Mouse (Mus musculus): ENCODE measurements at regions not wholly inside any gene's neighbourhood (a gene's known extent, or its start where the extent isn't known, plus 50 kb on each side); places are given as distances from the start of the nearest gene placed in this dataset.

- Histone ChIP-seq H3K9me3 (no peaks in the 10 kb centered on the region), H3K4me1 (replicated peaks) (peaks cover 3% of the 10 kb centered on the region), H3K27ac (no peak overlapping the region), H3K27me3 (ENCODE audit: insufficient read depth, poor library complexity, severe bottlenecking) (no peaks in the 10 kb centered on the region), H3K4me3 (no peak overlapping the region), H3K36me3 (no peaks in the 10 kb centered on the region)
- WGBS, result 93% methylated on average over 12 of the region's 12 CpGs
- no peak for DNase-seq (ENCODE audit: low spot score)
Observed at GRCm38 (mm10) chr10:119064218-119064617, 175.6 kb downstream of the Cand1 start.

GRCm38 (mm10) chr10:119063209-119063699 lies 176.6 kb downstream of the Cand1 start:
- 83% methylated on average over 14 of the region's 14 CpGs for WGBS
- Histone ChIP-seq H3K27me3 (ENCODE audit: insufficient read depth, poor library complexity, severe bottlenecking) (no peaks in the 10 kb centered on the region), H3K36me3 (no peaks in the 10 kb centered on the region), H3K9me3 (no peaks in the 10 kb centered on the region), H3K4me3 (no peak overlapping the region), H3K4me1 (replicated peaks) (peaks cover 3% of the 10 kb centered on the region), H3K27ac (no peak overlapping the region)
- DNase-seq (ENCODE audit: low spot score), result no peak

GRCm38 (mm10) chr10:119061958-119062599 lies 177.8 kb downstream of the Cand1 start:
- Histone ChIP-seq H3K4me3 (no peak overlapping the region), H3K9me3 (no peaks in the 10 kb centered on the region), H3K36me3 (no peaks in the 10 kb centered on the region), H3K4me1 (replicated peaks) (peaks cover 3% of the 10 kb centered on the region), H3K27ac (no peak overlapping the region), H3K27me3 (ENCODE audit: insufficient read depth, poor library complexity, severe bottlenecking) (no peaks in the 10 kb centered on the region)
- 90% methylated on average over 13 of the region's 13 CpGs for WGBS
- no peak for DNase-seq (ENCODE audit: low spot score)

GRCm38 (mm10) chr10:119061349-119061850 lies 178.5 kb downstream of the Cand1 start:
- H3K27ac ChIP-seq, result no peak overlapping the region
- no peak overlapping the region for H3K4me3 ChIP-seq
- peaks cover 3% of the 10 kb centered on the region for H3K4me1 ChIP-seq (replicated peaks)
- H3K36me3 ChIP-seq, result no peaks in the 10 kb centered on the region
- no peak for DNase-seq (ENCODE audit: low spot score)
- 92% methylated on average over 8 of the region's 8 CpGs for WGBS
- no peaks in the 10 kb centered on the region for H3K9me3 ChIP-seq
- no peaks in the 10 kb centered on the region for H3K27me3 ChIP-seq (ENCODE audit: insufficient read depth, poor library complexity, severe bottlenecking)

- no peaks in the 10 kb centered on the region for H3K36me3 ChIP-seq
- H3K4me3 ChIP-seq, result no peak overlapping the region
- no peak overlapping the region for H3K27ac ChIP-seq
- no peaks in the 10 kb centered on the region for H3K9me3 ChIP-seq
- H3K27me3 ChIP-seq (ENCODE audit: insufficient read depth, poor library complexity, severe bottlenecking), result no peaks in the 10 kb centered on the region
- no peaks in the 10 kb centered on the region for H3K4me1 ChIP-seq (replicated peaks)
- no peak for DNase-seq (ENCODE audit: low spot score)
- WGBS, result 89% methylated on average over 10 of the region's 10 CpGs
Observed at GRCm38 (mm10) chr10:119058493-119059020, 181.3 kb downstream of the Cand1 start.

- no peak for DNase-seq (ENCODE audit: low spot score)
- H3K4me1 ChIP-seq (replicated peaks), result peaks cover 17% of the 10 kb centered on the region
- H3K4me3 ChIP-seq, result no peak overlapping the region
- WGBS, result 85% methylated on average over 13 of the region's 13 CpGs
- no peak overlapping the region for H3K27ac ChIP-seq
- H3K36me3 ChIP-seq, result no peaks in the 10 kb centered on the region
- H3K9me3 ChIP-seq, result no peaks in the 10 kb centered on the region
- H3K27me3 ChIP-seq (ENCODE audit: insufficient read depth, poor library complexity, severe bottlenecking), result no peaks in the 10 kb centered on the region
Observed at GRCm38 (mm10) chr10:119055199-119055785, 184.6 kb downstream of the Cand1 start.

GRCm38 (mm10) chr10:119054191-119055175 lies 184.5 kb upstream of the Dyrk2 start:
- no peaks in the 10 kb centered on the region for H3K9me3 ChIP-seq
- H3K27ac ChIP-seq, result no peak overlapping the region
- H3K4me3 ChIP-seq, result no peak overlapping the region
- peaks cover 17% of the 10 kb centered on the region for H3K4me1 ChIP-seq (replicated peaks)
- DNase-seq (ENCODE audit: low spot score), result no peak
- H3K27me3 ChIP-seq (ENCODE audit: insufficient read depth, poor library complexity, severe bottlenecking), result no peaks in the 10 kb centered on the region
- no peaks in the 10 kb centered on the region for H3K36me3 ChIP-seq
- WGBS, result 89% methylated on average over 22 of the region's 22 CpGs

GRCm38 (mm10) chr10:119052441-119053041 lies 182.5 kb upstream of the Dyrk2 start:
- Histone ChIP-seq H3K27ac (0 out of 2 replicates have a peak overlapping the region, but pooled peaks have one; percentile 50), H3K4me1 (replicated peaks) (peaks cover 17% of the 10 kb centered on the region), H3K9me3 (no peaks in the 10 kb centered on the region), H3K4me3 (no peak overlapping the region), H3K36me3 (no peaks in the 10 kb centered on the region), H3K27me3 (ENCODE audit: insufficient read depth, poor library complexity, severe bottlenecking) (no peaks in the 10 kb centered on the region)
- no peak for DNase-seq (ENCODE audit: low spot score)
- 65% methylated on average over 1 of the region's 1 CpGs for WGBS

GRCm38 (mm10) chr10:119051598-119051997 lies 181.6 kb upstream of the Dyrk2 start:
- no peaks in the 10 kb centered on the region for H3K9me3 ChIP-seq
- DNase-seq (ENCODE audit: low spot score), result no peak
- H3K4me3 ChIP-seq, result no peak overlapping the region
- H3K4me1 ChIP-seq (replicated peaks), result peaks cover 17% of the 10 kb centered on the region
- H3K36me3 ChIP-seq, result no peaks in the 10 kb centered on the region
- WGBS, result 68% methylated on average over 2 of the region's 2 CpGs
- H3K27me3 ChIP-seq (ENCODE audit: insufficient read depth, poor library complexity, severe bottlenecking), result no peaks in the 10 kb centered on the region
- H3K27ac ChIP-seq, result no peak overlapping the region

- DNase-seq (ENCODE audit: low spot score), result no peak
- Histone ChIP-seq H3K9me3 (no peaks in the 10 kb centered on the region), H3K36me3 (no peaks in the 10 kb centered on the region), H3K4me1 (replicated peaks) (peaks cover 17% of the 10 kb centered on the region), H3K27ac (no peak overlapping the region), H3K27me3 (ENCODE audit: insufficient read depth, poor library complexity, severe bottlenecking) (no peaks in the 10 kb centered on the region), H3K4me3 (no peak overlapping the region)
- WGBS, result 83% methylated on average over 18 of the region's 18 CpGs
Observed at GRCm38 (mm10) chr10:119050017-119050685, 180.1 kb upstream of the Dyrk2 start.

GRCm38 (mm10) chr10:119048643-119049420 lies 178.8 kb upstream of the Dyrk2 start:
- Histone ChIP-seq H3K4me3 (no peak overlapping the region), H3K9me3 (no peaks in the 10 kb centered on the region), H3K36me3 (no peaks in the 10 kb centered on the region), H3K27me3 (ENCODE audit: insufficient read depth, poor library complexity, severe bottlenecking) (no peaks in the 10 kb centered on the region), H3K4me1 (replicated peaks) (peaks cover 17% of the 10 kb centered on the region), H3K27ac (no peak overlapping the region)
- WGBS, result 93% methylated on average over 6 of the region's 6 CpGs
- no peak for DNase-seq (ENCODE audit: low spot score)
